Mouse (Mus musculus): ENCODE measurements around the gene Slc6a6.

- TF ChIP-seq CTCF (IDR thresholded peaks at IDR 0.05; ENCODE audit: insufficient read depth, low read length) = no peak
- TF ChIP-seq POLR2A (IDR thresholded peaks at IDR 0.05; ENCODE audit: borderline replicate concordance, extremely low read depth, low read depth, low read length) = no peak
These were observed 7.7 kb downstream of the Slc6a6 start for GRCm38 (mm10) chr6:91691576-91691975.

Data from lung, adult 2 months (tissue).